In genomic region chr1:170366981-170367700, GRCm38 (mm10) we compare ENCODE assay signal across 18 mouse cellular contexts. TPM values are rescaled to one million over a fixed set of nuclear protein-coding genes. Genes with fewer than 3 reads are reported as not detected.
DNase-seq lines count a peak whose midpoint lies in the region; ATAC-seq and TF ChIP-seq lines count a peak whose summit lies in the region.
"Had no signal": no experiment of that assay in that cellular context is flagged by ENCODE, and none has a peak within 500 bp of the region (broad histone marks: within the 10 kb centered on the region; RNA-seq: fewer than 3 reads in every experiment).

No protein-coding gene starts in this region.

- H3K9ac ChIP-seq in hindbrain, embryonic 14.5 days, result no peak overlapping the region
- no peak overlapping the region for H3K9ac ChIP-seq in neural tube, embryonic 11.5 days (ENCODE audit: low read length)
- H3K9ac ChIP-seq in intestine, postnatal 0 days (ENCODE audit: low read depth, low read length), result no peak overlapping the region

- H3K9me3 ChIP-seq in forebrain, embryonic 10.5 days, result no peaks in the 10 kb centered on the region
- H3K9me3 ChIP-seq in hindbrain, embryonic 14.5 days (ENCODE audit: control insufficient read depth, low read length), result no peaks in the 10 kb centered on the region
- no peaks in the 10 kb centered on the region for H3K9me3 ChIP-seq in neural tube, embryonic 11.5 days (ENCODE audit: control insufficient read depth, low read length)
- H3K9me3 ChIP-seq in intestine, postnatal 0 days (ENCODE audit: control insufficient read depth), result no peaks in the 10 kb centered on the region

- peak; percentile 92 for DNase-seq in brain, embryonic 14.5 days (ENCODE audit: low read depth)
- no peak for DNase-seq in forebrain, embryonic 10.5 days (ENCODE audit: extremely low spot score, low spot score)
- peak; percentile 28 for DNase-seq in hindbrain, embryonic 14.5 days (ENCODE audit: low spot score)
- peak; percentile 35 for DNase-seq in neural tube, embryonic 11.5 days (ENCODE audit: low spot score)
- no peak for DNase-seq in heart, adult 18-20 months
- no peak for DNase-seq in layer of hippocampus, adult 18-20 months (ENCODE audit: low spot score in 2 of 2)
- DNase-seq: adrenal gland, postnatal 14 days; right cerebral cortex, postnatal 25 days had no signal

- peaks cover 30% of the 10 kb centered on the region for H3K4me1 ChIP-seq in forebrain, embryonic 10.5 days
- H3K4me1 ChIP-seq in hindbrain, embryonic 14.5 days (replicated peaks; ENCODE audit: control insufficient read depth, insufficient read depth, low read length), result peaks cover 5% of the 10 kb centered on the region; the same call in 1 of the 2 replicates
- H3K4me1 ChIP-seq in neural tube, embryonic 11.5 days (ENCODE audit: control insufficient read depth, insufficient read depth, low read length), result no peaks in the 10 kb centered on the region; the same call in 1 of the 2 replicates
- H3K4me1 ChIP-seq in intestine, postnatal 0 days (replicated peaks; ENCODE audit: control insufficient read depth, insufficient read depth, low read length), result no peaks in the 10 kb centered on the region

- WGBS in forebrain, embryonic 10.5 days, result 51% methylated on average over 7 of the region's 7 CpGs
- WGBS in hindbrain, embryonic 14.5 days, result 21% methylated on average over 7 of the region's 7 CpGs
- 50% methylated on average over 7 of the region's 7 CpGs for WGBS in neural tube, embryonic 11.5 days
- WGBS in intestine, postnatal 0 days, result 88% methylated on average over 7 of the region's 7 CpGs

- peak; percentile 79; the same call in 1 of the 2 replicates for ATAC-seq in hindbrain, embryonic 14.5 days (ENCODE audit: low FRiP score)
- ATAC-seq in neural tube, embryonic 11.5 days (ENCODE audit: insufficient read depth, low FRiP score, low TSS enrichment), result peak; percentile 95
- ATAC-seq in intestine, postnatal 0 days, result no peak

- no peaks in the 10 kb centered on the region for H3K36me3 ChIP-seq in forebrain, embryonic 10.5 days (replicated peaks)
- no peaks in the 10 kb centered on the region for H3K36me3 ChIP-seq in hindbrain, embryonic 14.5 days (replicated peaks; ENCODE audit: control insufficient read depth, insufficient read depth)
- H3K36me3 ChIP-seq in neural tube, embryonic 11.5 days (ENCODE audit: control insufficient read depth, insufficient read depth, low read length), result no peaks in the 10 kb centered on the region
- H3K36me3 ChIP-seq in intestine, postnatal 0 days (ENCODE audit: control insufficient read depth, insufficient read depth), result no peaks in the 10 kb centered on the region

- peak overlapping the region; percentile 75 for H3K27ac ChIP-seq in forebrain, embryonic 10.5 days
- no peak overlapping the region for H3K27ac ChIP-seq in hindbrain, embryonic 14.5 days
- H3K27ac ChIP-seq in neural tube, embryonic 11.5 days (ENCODE audit: low read depth, low read length), result peak overlapping the region; percentile 67; the same call in 1 of the 2 replicates
- H3K27ac ChIP-seq in intestine, postnatal 0 days (ENCODE audit: low read depth, low read length), result no peak overlapping the region

- no peak for TF ChIP-seq POLR2A in brain, embryonic 14.5 days (IDR thresholded peaks at IDR 0.05; ENCODE audit: borderline replicate concordance, extremely low read depth, insufficient read depth, insufficient read length, poor library complexity, severe bottlenecking)

- H3K4me2 ChIP-seq in hindbrain, embryonic 14.5 days (replicated peaks), result no peak overlapping the region
- no peak overlapping the region for H3K4me2 ChIP-seq in neural tube, embryonic 11.5 days (ENCODE audit: low read depth)
- no peak overlapping the region for H3K4me2 ChIP-seq in intestine, postnatal 0 days (replicated peaks; ENCODE audit: low read depth)
- H3K4me2 ChIP-seq: liver, embryonic 11.5 days had no signal

- TF ChIP-seq CTCF in brain, embryonic 14.5 days (IDR thresholded peaks at IDR 0.05; ENCODE audit: borderline replicate concordance, extremely low read depth, insufficient read depth, insufficient read length), result no peak
- TF ChIP-seq CTCF in intestine, postnatal 0 days (IDR thresholded peaks at IDR 0.05; ENCODE audit: low read depth), result no peak

- no peaks in the 10 kb centered on the region for H3K27me3 ChIP-seq in forebrain, embryonic 10.5 days (ENCODE audit: poor library complexity, severe bottlenecking)
- no peaks in the 10 kb centered on the region for H3K27me3 ChIP-seq in hindbrain, embryonic 14.5 days (ENCODE audit: control insufficient read depth, insufficient read depth, low read length)
- H3K27me3 ChIP-seq in neural tube, embryonic 11.5 days (ENCODE audit: control insufficient read depth, insufficient read depth, low read length), result no peaks in the 10 kb centered on the region
- no peaks in the 10 kb centered on the region for H3K27me3 ChIP-seq in intestine, postnatal 0 days (replicated peaks; ENCODE audit: control insufficient read depth, insufficient read depth, low read length)

- H3K4me3 ChIP-seq in forebrain, embryonic 10.5 days, result no peak overlapping the region
- no peak overlapping the region for H3K4me3 ChIP-seq in hindbrain, embryonic 14.5 days (replicated peaks; ENCODE audit: low read length)
- H3K4me3 ChIP-seq in neural tube, embryonic 11.5 days (ENCODE audit: low read depth, low read length), result no peak overlapping the region
- H3K4me3 ChIP-seq in intestine, postnatal 0 days (ENCODE audit: low read depth, low read length), result no peak overlapping the region

RNA-seq across cellular contexts. Expression of gene Spata46, which starts 58.5 kb away (rescaled TPM):
- polyA plus RNA-seq in brain, embryonic 14.5 days (2012; rRNA removed), result not detected in 2 replicates
- polyA plus RNA-seq in forebrain, embryonic 10.5 days (2016; fragmentation: Nextera tagmentation; extraction: Ambion mirVana), result 1.5 and 1.9 TPM in 2 replicates
- polyA plus RNA-seq in hindbrain, embryonic 14.5 days (2014; fragmentation: Nextera tagmentation; extraction: Ambion mirVana), result 0.67 and 1.6 TPM in 2 replicates
- 1.2 TPM in 2 replicates for polyA plus RNA-seq in neural tube, embryonic 11.5 days (2014; fragmentation: Nextera tagmentation; extraction: Ambion mirVana)
- 0.21 TPM in 1 of 2 replicates, not detected in the other for polyA plus RNA-seq in intestine, postnatal 0 days (2015; fragmentation: Nextera tagmentation; extraction: Ambion mirVana)
- total RNA-seq in heart, adult 18-20 months (2021), result not detected
- not detected for total RNA-seq in layer of hippocampus, adult 18-20 months (2021)
- total RNA-seq: adrenal gland, postnatal 14 days; CH12.LX; common myeloid progenitor, adult 5-6 weeks; heart, adult 8-10 months; hematopoietic stem cell, adult 5-6 weeks; left cerebral cortex, postnatal 14 days; neutrophil, adult 5-6 weeks had no signal
- polyA plus RNA-seq: frontal cortex, adult 2 months; urinary bladder, adult 2 months had no signal

Comparison
In these comparisons a context has a peak if more than half of its experiments do, and no peak if none do; other contexts are left out.
1. DNase-seq: peak in brain, embryonic 14.5 days (single experiment), hindbrain, embryonic 14.5 days (single experiment) and neural tube, embryonic 11.5 days (single experiment); none in forebrain, embryonic 10.5 days (single experiment), heart, adult 18-20 months (0 of 2) and layer of hippocampus, adult 18-20 months (0 of 2).
2. H3K27ac ChIP-seq: peak in forebrain, embryonic 10.5 days (single experiment) and neural tube, embryonic 11.5 days (single experiment); none in hindbrain, embryonic 14.5 days (single experiment) and intestine, postnatal 0 days (single experiment).